26 mouse cellular contexts compared by ENCODE assay signal in genomic region chr2:4736095-4736797, GRCm38 (mm10). TPM values are rescaled to one million over a fixed set of nuclear protein-coding genes. Genes with fewer than 3 reads are reported as not detected.
DNase-seq lines count a peak whose midpoint lies in the region; ATAC-seq and TF ChIP-seq lines count a peak whose summit lies in the region.
"Had no signal": no experiment of that assay in that cellular context is flagged by ENCODE, and none has a peak within 500 bp of the region (broad histone marks: within the 10 kb centered on the region; RNA-seq: fewer than 3 reads in every experiment).

No protein-coding gene starts in this region.

- no peak overlapping the region for H3K9ac ChIP-seq in lung, postnatal 0 days (replicated peaks; ENCODE audit: low read depth)
- H3K9ac ChIP-seq in midbrain, embryonic 14.5 days (replicated peaks; ENCODE audit: low read length), result no peak overlapping the region
- H3K9ac ChIP-seq in liver, postnatal 0 days (replicated peaks), result no peak overlapping the region
- no peak overlapping the region for H3K9ac ChIP-seq in liver, embryonic 12.5 days
- H3K9ac ChIP-seq: embryonic facial prominence, embryonic 15.5 days; forebrain, postnatal 0 days; heart, embryonic 13.5 days; hindbrain, embryonic 13.5 days; liver, embryonic 14.5 days; midbrain, embryonic 12.5 days had no signal

- no peaks in the 10 kb centered on the region for H3K36me3 ChIP-seq in lung, postnatal 0 days (ENCODE audit: insufficient read depth, low read length)
- H3K36me3 ChIP-seq in midbrain, embryonic 14.5 days (ENCODE audit: control insufficient read depth, insufficient read depth, low read length), result no peaks in the 10 kb centered on the region
- no peaks in the 10 kb centered on the region for H3K36me3 ChIP-seq in liver, postnatal 0 days (replicated peaks; ENCODE audit: insufficient read depth, low read length)
- no peaks in the 10 kb centered on the region for H3K36me3 ChIP-seq in liver, embryonic 12.5 days
- H3K36me3 ChIP-seq: embryonic facial prominence, embryonic 15.5 days; heart, embryonic 13.5 days; hindbrain, embryonic 13.5 days; midbrain, embryonic 12.5 days had no signal

- peak; percentile 93 for ATAC-seq in lung, postnatal 0 days
- ATAC-seq in midbrain, embryonic 14.5 days (ENCODE audit: low FRiP score, low TSS enrichment), result no peak
- ATAC-seq in liver, postnatal 0 days, result no peak
- ATAC-seq in liver, embryonic 12.5 days, result no peak
- ATAC-seq: forebrain, postnatal 0 days had no signal

- peak; percentile 76 to 82 for DNase-seq in adrenal gland, adult (ENCODE audit: inconsistent age in 2 of 2, low spot score in 1 of 2)
- no peak for DNase-seq in adrenal gland, postnatal 4 days (ENCODE audit: low spot score in 2 of 2)
- peak; percentile 2 for DNase-seq in 3T3-L1 (ENCODE audit: low read depth, low spot score)
- peak; percentile 59 to 61 for DNase-seq in adrenal gland, postnatal 36 days
- peak; percentile 87 for DNase-seq in lung, postnatal 0 days (ENCODE audit: low spot score)
- DNase-seq in midbrain, embryonic 14.5 days, result no peak
- DNase-seq in liver, postnatal 0 days, result no peak
- DNase-seq: cerebellum, adult 9-10 months; forebrain, postnatal 0 days; gastrocnemius, postnatal 14 days; heart, adult 2 months; heart, postnatal 14 days; kidney, adult 9 months; kidney, postnatal 36 days; right cerebral cortex, postnatal 14 days; thymus, postnatal 14 days had no signal

- no peaks in the 10 kb centered on the region for H3K9me3 ChIP-seq in lung, postnatal 0 days (ENCODE audit: low read length)
- H3K9me3 ChIP-seq in midbrain, embryonic 14.5 days (ENCODE audit: control insufficient read depth, low read length), result no peaks in the 10 kb centered on the region
- H3K9me3 ChIP-seq in liver, postnatal 0 days (ENCODE audit: low read length), result no peaks in the 10 kb centered on the region
- no peaks in the 10 kb centered on the region for H3K9me3 ChIP-seq in liver, embryonic 12.5 days (replicated peaks)
- H3K9me3 ChIP-seq: embryonic facial prominence, embryonic 15.5 days; heart, embryonic 13.5 days; hindbrain, embryonic 13.5 days; midbrain, embryonic 12.5 days had no signal

- TF ChIP-seq EP300 in lung, postnatal 0 days (IDR thresholded peaks at IDR 0.05), result peak; percentile 93
- TF ChIP-seq EP300 in liver, postnatal 0 days (IDR thresholded peaks at IDR 0.05; ENCODE audit: low read depth), result no peak

- no peak overlapping the region for H3K4me3 ChIP-seq in lung, postnatal 0 days (ENCODE audit: low read depth, low read length)
- H3K4me3 ChIP-seq in midbrain, embryonic 14.5 days (replicated peaks; ENCODE audit: low read depth, low read length), result no peak overlapping the region
- H3K4me3 ChIP-seq in liver, postnatal 0 days (ENCODE audit: low read depth, low read length), result no peak overlapping the region
- H3K4me3 ChIP-seq in liver, embryonic 12.5 days, result no peak overlapping the region
- H3K4me3 ChIP-seq: embryonic facial prominence, embryonic 15.5 days; heart, adult 2 months; heart, embryonic 13.5 days; hindbrain, embryonic 13.5 days; midbrain, embryonic 12.5 days had no signal

- WGBS in lung, postnatal 0 days, result 34% methylated on average over 7 of the region's 7 CpGs
- 85% methylated on average over 7 of the region's 7 CpGs for WGBS in midbrain, embryonic 14.5 days
- 49% methylated on average over 7 of the region's 7 CpGs for WGBS in liver, postnatal 0 days (ENCODE audit: insufficient replicate concordance)
- whole genome bisulfite sequencing in liver, embryonic 12.5 days (ENCODE audit: insufficient replicate concordance), result 49% methylated on average over 7 of the region's 7 CpGs

- no peaks in the 10 kb centered on the region for H3K4me1 ChIP-seq in lung, postnatal 0 days (ENCODE audit: insufficient read depth, low read depth, low read length)
- no peaks in the 10 kb centered on the region for H3K4me1 ChIP-seq in midbrain, embryonic 14.5 days (ENCODE audit: control insufficient read depth, insufficient read depth, low read length)
- no peaks in the 10 kb centered on the region for H3K4me1 ChIP-seq in liver, postnatal 0 days (ENCODE audit: insufficient read depth)
- H3K4me1 ChIP-seq in liver, embryonic 12.5 days, result no peaks in the 10 kb centered on the region
- H3K4me1 ChIP-seq: embryonic facial prominence, embryonic 15.5 days; hindbrain, embryonic 13.5 days; midbrain, embryonic 12.5 days had no signal

- 0 out of 2 replicates have a peak overlapping the region, but pooled peaks have one; percentile 8 for H3K4me2 ChIP-seq in lung, postnatal 0 days (replicated peaks; ENCODE audit: low read depth, low read length)
- H3K4me2 ChIP-seq in midbrain, embryonic 14.5 days (ENCODE audit: low read length), result no peak overlapping the region
- no peak overlapping the region for H3K4me2 ChIP-seq in liver, postnatal 0 days (ENCODE audit: low read depth, low read length)
- H3K4me2 ChIP-seq in liver, embryonic 12.5 days, result no peak overlapping the region
- H3K4me2 ChIP-seq: embryonic facial prominence, embryonic 15.5 days; heart, embryonic 13.5 days; hindbrain, embryonic 13.5 days; midbrain, embryonic 12.5 days had no signal

- no peaks in the 10 kb centered on the region for H3K27me3 ChIP-seq in lung, postnatal 0 days (replicated peaks; ENCODE audit: insufficient read depth, low read length)
- no peaks in the 10 kb centered on the region for H3K27me3 ChIP-seq in midbrain, embryonic 14.5 days (ENCODE audit: control insufficient read depth, insufficient read depth, low read length)
- no peaks in the 10 kb centered on the region for H3K27me3 ChIP-seq in liver, postnatal 0 days (ENCODE audit: insufficient read depth, low read length)
- no peaks in the 10 kb centered on the region for H3K27me3 ChIP-seq in liver, embryonic 12.5 days (replicated peaks)
- H3K27me3 ChIP-seq: embryonic facial prominence, embryonic 15.5 days; heart, embryonic 13.5 days; hindbrain, embryonic 13.5 days; midbrain, embryonic 12.5 days had no signal

- no peak for TF ChIP-seq CTCF in lung, postnatal 0 days (IDR thresholded peaks at IDR 0.05)
- TF ChIP-seq CTCF in liver, postnatal 0 days (IDR thresholded peaks at IDR 0.05; ENCODE audit: low read depth), result no peak

- H3K27ac ChIP-seq in lung, postnatal 0 days (ENCODE audit: low read length), result peak overlapping the region; percentile 89
- H3K27ac ChIP-seq in midbrain, embryonic 14.5 days (replicated peaks; ENCODE audit: low read depth, low read length), result no peak overlapping the region
- no peak overlapping the region for H3K27ac ChIP-seq in liver, postnatal 0 days (ENCODE audit: low read depth)
- no peak overlapping the region for H3K27ac ChIP-seq in liver, embryonic 12.5 days
- H3K27ac ChIP-seq: embryonic facial prominence, embryonic 15.5 days; heart, adult 2 months; heart, embryonic 13.5 days; hindbrain, embryonic 13.5 days; liver, embryonic 14.5 days; midbrain, embryonic 12.5 days; stomach, postnatal 0 days had no signal

RNA-seq across cellular contexts. Expression of gene Bend7, which starts 18.6 kb away (rescaled TPM):
- total RNA-seq in adrenal gland, postnatal 4 days (2021), result 10 to 100 TPM; 22.3 to 22.9 TPM
- total RNA-seq in adrenal gland, postnatal 36 days (2021), result 10 to 100 TPM; 19.0 to 20.0 TPM
- polyA plus RNA-seq in lung, postnatal 0 days (2015; fragmentation: Nextera tagmentation; extraction: Ambion mirVana), result 31.9 and 35.7 TPM in 2 replicates
- polyA plus RNA-seq in midbrain, embryonic 14.5 days (2014; fragmentation: Nextera tagmentation; extraction: Ambion mirVana), result 6.3 and 6.8 TPM in 2 replicates
- polyA plus RNA-seq in liver, postnatal 0 days (2015; fragmentation: Nextera tagmentation; extraction: Ambion mirVana), result 2.6 and 3.5 TPM in 2 replicates
- 1.7 and 1.8 TPM in 2 replicates for polyA plus RNA-seq in liver, embryonic 12.5 days (2016; fragmentation: Nextera tagmentation; extraction: Ambion mirVana)
- total RNA-seq: megakaryocyte, adult 5-6 weeks; monocyte, adult 5-6 weeks; neutrophil, adult 5-6 weeks had no signal

Comparison
In these comparisons a context has a peak if more than half of its experiments do, and no peak if none do; other contexts are left out.
1. DNase-seq: peak in adrenal gland, adult (2 of 2), 3T3-L1 (single experiment), adrenal gland, postnatal 36 days (2 of 2) and lung, postnatal 0 days (single experiment); none in adrenal gland, postnatal 4 days (0 of 2), midbrain, embryonic 14.5 days (single experiment) and liver, postnatal 0 days (single experiment).